Mouse (Mus musculus): ENCODE results near the gene Msi2.
A peak's percentile ranks its signal among the peaks of the same experiment; 100 is the strongest.

DNA sequence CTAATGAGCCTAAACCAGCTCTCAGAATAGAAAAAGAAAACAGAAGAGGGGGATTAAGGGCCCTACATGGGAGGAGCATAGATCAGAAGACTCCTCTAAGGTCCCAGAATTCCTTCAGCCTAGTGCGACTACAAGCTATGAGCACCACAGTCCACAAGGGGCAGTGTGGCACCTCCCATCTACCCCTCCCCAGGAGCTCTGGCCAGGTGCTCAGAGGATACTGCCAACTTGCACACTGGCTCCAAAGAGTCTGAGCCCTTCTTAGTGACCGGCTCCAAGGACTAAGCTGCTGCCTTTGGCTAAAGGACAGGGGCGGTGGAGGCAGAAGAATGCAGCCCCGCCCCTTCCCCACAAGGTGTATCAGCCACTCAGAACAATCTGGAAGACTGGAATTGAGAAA, 205.7 kb downstream of the Msi2 start:
- TF ChIP-seq CTCF (conservative IDR thresholded peaks at IDR 0.05; ENCODE audit: low read length) (peak; percentile 63), NANOG (IDR thresholded peaks at IDR 0.05; ENCODE audit: borderline replicate concordance, low read length) (no peak), POU5F1 (IDR thresholded peaks at IDR 0.05; ENCODE audit: borderline replicate concordance, low read length) (no peak)

Measured in E14TG2a.4 (cell line).